16 mouse cellular contexts compared by ENCODE assay signal in the genomic region with DNA sequence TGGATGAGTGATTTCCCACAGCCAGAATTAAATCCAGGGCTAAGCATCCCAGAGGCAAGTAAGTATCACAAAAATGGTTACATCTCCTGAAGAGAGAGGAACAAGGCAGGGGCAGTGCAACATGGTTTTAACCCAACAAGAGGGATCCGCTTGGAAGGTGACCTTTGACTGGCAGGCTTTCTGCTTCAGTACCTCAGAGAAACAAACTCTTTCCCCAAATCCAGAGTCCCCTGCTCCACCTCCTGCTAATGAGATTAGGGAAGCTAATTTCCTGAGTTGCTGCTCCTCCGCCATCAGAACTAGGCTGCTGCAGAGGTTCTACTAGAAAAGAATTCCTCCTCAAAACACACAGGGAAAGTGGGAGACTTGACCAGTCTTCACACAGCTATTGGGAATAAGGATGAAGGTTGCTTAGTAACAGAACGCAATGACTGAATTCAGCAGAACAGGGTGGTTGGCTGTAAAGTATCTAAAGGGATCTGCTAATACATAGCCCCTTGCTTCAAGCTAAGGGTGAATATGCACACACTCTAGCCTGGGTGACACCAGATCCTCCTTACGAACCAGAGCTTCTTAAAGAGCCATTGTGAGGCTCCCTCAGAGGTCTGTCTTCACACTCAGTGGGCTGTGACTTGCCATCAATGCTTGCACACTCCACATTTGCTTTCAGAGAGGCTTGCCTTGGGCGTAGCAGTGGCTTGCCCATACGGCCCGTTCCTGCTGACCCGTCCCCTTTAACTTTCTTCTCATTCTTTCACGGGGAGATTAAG. TPM values are rescaled to one million over a fixed set of nuclear protein-coding genes. Genes with fewer than 3 reads are reported as not detected.
DNase-seq lines count a peak whose midpoint lies in the region; ATAC-seq lines count a peak whose summit lies in the region.
"Had no signal": no experiment of that assay in that cellular context is flagged by ENCODE, and none has a peak within 500 bp of the region (broad histone marks: within the 10 kb centered on the region; RNA-seq: fewer than 3 reads in every experiment).

No protein-coding gene starts in this region.

- 49% methylated on average over 9 of the region's 9 CpGs for WGBS in hindbrain, embryonic 16.5 days
- WGBS in hindbrain, embryonic 14.5 days: 40% methylated on average over 9 of the region's 9 CpGs
- WGBS in kidney, embryonic 14.5 days: 43% methylated on average over 9 of the region's 9 CpGs
- 8% methylated on average over 9 of the region's 9 CpGs for WGBS in midbrain, embryonic 14.5 days

- no peaks in the 10 kb centered on the region for H3K9me3 ChIP-seq in hindbrain, embryonic 16.5 days (ENCODE audit: control insufficient read depth, low read length)
- H3K9me3 ChIP-seq in hindbrain, embryonic 14.5 days (ENCODE audit: control insufficient read depth, low read length): no peaks in the 10 kb centered on the region
- no peaks in the 10 kb centered on the region for H3K9me3 ChIP-seq in kidney, embryonic 14.5 days (ENCODE audit: control insufficient read depth, low read length)
- no peaks in the 10 kb centered on the region for H3K9me3 ChIP-seq in midbrain, embryonic 14.5 days (ENCODE audit: control insufficient read depth, low read length)
- H3K9me3 ChIP-seq: neural tube, embryonic 13.5 days had no signal

- peaks cover 6% of the 10 kb centered on the region for H3K4me1 ChIP-seq in hindbrain, embryonic 16.5 days (ENCODE audit: control insufficient read depth, insufficient read depth, low read depth, low read length)
- peaks cover 7% of the 10 kb centered on the region; the same call in 1 of the 2 replicates for H3K4me1 ChIP-seq in hindbrain, embryonic 14.5 days (replicated peaks; ENCODE audit: control insufficient read depth, insufficient read depth, low read length)
- H3K4me1 ChIP-seq in kidney, embryonic 14.5 days (ENCODE audit: control insufficient read depth, insufficient read depth, low read length): peaks cover 22% of the 10 kb centered on the region
- H3K4me1 ChIP-seq in midbrain, embryonic 14.5 days (ENCODE audit: control insufficient read depth, insufficient read depth, low read length): peaks cover 6% of the 10 kb centered on the region
- H3K4me1 ChIP-seq: neural tube, embryonic 13.5 days had no signal

- H3K4me2 ChIP-seq in hindbrain, embryonic 16.5 days (ENCODE audit: low read length): no peak overlapping the region
- no peak overlapping the region for H3K4me2 ChIP-seq in hindbrain, embryonic 14.5 days (replicated peaks)
- no peak overlapping the region for H3K4me2 ChIP-seq in kidney, embryonic 14.5 days (replicated peaks; ENCODE audit: low read depth, low read length)
- H3K4me2 ChIP-seq in midbrain, embryonic 14.5 days (ENCODE audit: low read length): no peak overlapping the region
- H3K4me2 ChIP-seq: liver, embryonic 11.5 days; neural tube, embryonic 13.5 days had no signal

- 0 out of 2 replicates have a peak, but pooled peaks have one; percentile 30 for ATAC-seq in hindbrain, embryonic 16.5 days
- no peak for ATAC-seq in hindbrain, embryonic 14.5 days (ENCODE audit: low FRiP score)
- 0 out of 2 replicates have a peak, but pooled peaks have one; percentile 34 for ATAC-seq in kidney, embryonic 14.5 days (ENCODE audit: low FRiP score, low TSS enrichment)
- ATAC-seq in midbrain, embryonic 14.5 days (ENCODE audit: low FRiP score, low TSS enrichment): no peak
- ATAC-seq: activated CD4-positive, CD25-positive, alpha-beta regulatory T cell, adult 4 months; CD4-positive, CD25-positive, alpha-beta regulatory T cell, adult 4 months had no signal

- no peaks in the 10 kb centered on the region for H3K27me3 ChIP-seq in hindbrain, embryonic 16.5 days (replicated peaks; ENCODE audit: control insufficient read depth, insufficient read depth, low read length)
- H3K27me3 ChIP-seq in hindbrain, embryonic 14.5 days (ENCODE audit: control insufficient read depth, insufficient read depth, low read length): no peaks in the 10 kb centered on the region
- H3K27me3 ChIP-seq in kidney, embryonic 14.5 days (ENCODE audit: control insufficient read depth, insufficient read depth, low read length): no peaks in the 10 kb centered on the region
- no peaks in the 10 kb centered on the region for H3K27me3 ChIP-seq in midbrain, embryonic 14.5 days (ENCODE audit: control insufficient read depth, insufficient read depth, low read length)
- H3K27me3 ChIP-seq: neural tube, embryonic 13.5 days had no signal

- no peaks in the 10 kb centered on the region for H3K36me3 ChIP-seq in hindbrain, embryonic 16.5 days (ENCODE audit: control insufficient read depth, insufficient read depth, low read length)
- H3K36me3 ChIP-seq in hindbrain, embryonic 14.5 days (replicated peaks; ENCODE audit: control insufficient read depth, insufficient read depth): no peaks in the 10 kb centered on the region
- peaks cover 76% of the 10 kb centered on the region for H3K36me3 ChIP-seq in kidney, embryonic 14.5 days (ENCODE audit: control insufficient read depth, insufficient read depth, low read length)
- no peaks in the 10 kb centered on the region for H3K36me3 ChIP-seq in midbrain, embryonic 14.5 days (ENCODE audit: control insufficient read depth, insufficient read depth, low read length)
- H3K36me3 ChIP-seq: neural tube, embryonic 13.5 days had no signal

- H3K4me3 ChIP-seq in hindbrain, embryonic 16.5 days (ENCODE audit: low read length): no peak overlapping the region
- no peak overlapping the region for H3K4me3 ChIP-seq in hindbrain, embryonic 14.5 days (replicated peaks; ENCODE audit: low read length)
- H3K4me3 ChIP-seq in kidney, embryonic 14.5 days (ENCODE audit: low read length): no peak overlapping the region
- no peak overlapping the region for H3K4me3 ChIP-seq in midbrain, embryonic 14.5 days (replicated peaks; ENCODE audit: low read depth, low read length)
- H3K4me3 ChIP-seq: layer of hippocampus, adult 2 months; neural tube, embryonic 13.5 days had no signal

- DNase-seq in hindbrain, embryonic 14.5 days (ENCODE audit: low spot score): no peak
- peak; percentile 19 for DNase-seq in embryo, embryonic 11 days
- DNase-seq in midbrain, embryonic 14.5 days: peak; percentile 41
- DNase-seq in right cerebral cortex, postnatal 4 days: no peak
- DNase-seq in ovary, postnatal 10 days (ENCODE audit: low spot score): no peak
- DNase-seq: lung, postnatal 10 days; right cerebral cortex, adult 18-20 months had no signal

- no peak overlapping the region for H3K9ac ChIP-seq in hindbrain, embryonic 16.5 days (ENCODE audit: low read depth, low read length)
- no peak overlapping the region for H3K9ac ChIP-seq in hindbrain, embryonic 14.5 days
- H3K9ac ChIP-seq in kidney, embryonic 14.5 days (ENCODE audit: low read depth, low read length): no peak overlapping the region
- no peak overlapping the region for H3K9ac ChIP-seq in midbrain, embryonic 14.5 days (replicated peaks; ENCODE audit: low read length)
- H3K9ac ChIP-seq: neural tube, embryonic 13.5 days had no signal

- H3K27ac ChIP-seq in hindbrain, embryonic 16.5 days (ENCODE audit: low read depth, low read length): no peak overlapping the region
- H3K27ac ChIP-seq in hindbrain, embryonic 14.5 days: no peak overlapping the region
- peak overlapping the region; percentile 70 for H3K27ac ChIP-seq in kidney, embryonic 14.5 days (ENCODE audit: low read depth, low read length)
- no peak overlapping the region for H3K27ac ChIP-seq in midbrain, embryonic 14.5 days (replicated peaks; ENCODE audit: low read depth, low read length)
- H3K27ac ChIP-seq: layer of hippocampus, adult 2 months; neural tube, embryonic 13.5 days had no signal

RNA-seq across cellular contexts. Expression of a gene that starts 14.2 kb away (rescaled TPM):
- polyA plus RNA-seq in hindbrain, embryonic 16.5 days (2015; fragmentation: Nextera tagmentation; extraction: Ambion mirVana): not detected in 2 replicates
- polyA plus RNA-seq in hindbrain, embryonic 14.5 days (2014; fragmentation: Nextera tagmentation; extraction: Ambion mirVana): 0.05 TPM in 1 of 2 replicates, not detected in the other
- polyA plus RNA-seq in kidney, embryonic 14.5 days (2014; fragmentation: Nextera tagmentation; extraction: Ambion mirVana): 0.26 and 0.27 TPM in 2 replicates
- 0.05 TPM in 1 of 2 replicates, not detected in the other for polyA plus RNA-seq in midbrain, embryonic 14.5 days (2014; fragmentation: Nextera tagmentation; extraction: Ambion mirVana)
- polyA plus RNA-seq: activated CD4-positive, CD25-positive, alpha-beta regulatory T cell, adult 4 months; CD4-positive, CD25-positive, alpha-beta regulatory T cell, adult 4 months; hindbrain, embryonic 11.5 days; liver, embryonic 11.5 days; neural tube, embryonic 13.5 days; thymus, postnatal 0 days had no signal

RNA-seq across cellular contexts. Expression of a gene that starts 60.0 kb away (rescaled TPM):
- 1.6 and 1.9 TPM in 2 replicates for polyA plus RNA-seq in hindbrain, embryonic 16.5 days (2015; fragmentation: Nextera tagmentation; extraction: Ambion mirVana)
- 1.4 and 2.1 TPM in 2 replicates for polyA plus RNA-seq in hindbrain, embryonic 14.5 days (2014; fragmentation: Nextera tagmentation; extraction: Ambion mirVana)
- polyA plus RNA-seq in kidney, embryonic 14.5 days (2014; fragmentation: Nextera tagmentation; extraction: Ambion mirVana): 19.9 and 20.7 TPM in 2 replicates
- polyA plus RNA-seq in midbrain, embryonic 14.5 days (2014; fragmentation: Nextera tagmentation; extraction: Ambion mirVana): 0.73 and 1.2 TPM in 2 replicates

Comparison
In these comparisons a context has a peak if more than half of its experiments do, and no peak if none do; other contexts are left out.
1. ATAC-seq: peak in hindbrain, embryonic 16.5 days (single experiment) and kidney, embryonic 14.5 days (single experiment); none in hindbrain, embryonic 14.5 days (single experiment) and midbrain, embryonic 14.5 days (single experiment).
2. DNase-seq: peak in embryo, embryonic 11 days (single experiment) and midbrain, embryonic 14.5 days (single experiment); none in hindbrain, embryonic 14.5 days (single experiment), right cerebral cortex, postnatal 4 days (single experiment) and ovary, postnatal 10 days (single experiment).